Mouse (Mus musculus) forelimb bud, embryonic 11.5 days (tissue): ENCODE results near the gene Cops6.

Source experiments
- DNase-seq: peaks from one replicate; pipeline ENCODE4 v3.0.0-alpha.2; 2012; ENCODE audit warnings: low read depth, low spot score

The Cops6 gene

GRCm38 (mm10) chr5:138160842-138161665 lies at the start of gene Cops6:
Cops6 (plus strand) TSS chr5:138161071.
- DNase-seq = peak; percentile 83

DNA sequence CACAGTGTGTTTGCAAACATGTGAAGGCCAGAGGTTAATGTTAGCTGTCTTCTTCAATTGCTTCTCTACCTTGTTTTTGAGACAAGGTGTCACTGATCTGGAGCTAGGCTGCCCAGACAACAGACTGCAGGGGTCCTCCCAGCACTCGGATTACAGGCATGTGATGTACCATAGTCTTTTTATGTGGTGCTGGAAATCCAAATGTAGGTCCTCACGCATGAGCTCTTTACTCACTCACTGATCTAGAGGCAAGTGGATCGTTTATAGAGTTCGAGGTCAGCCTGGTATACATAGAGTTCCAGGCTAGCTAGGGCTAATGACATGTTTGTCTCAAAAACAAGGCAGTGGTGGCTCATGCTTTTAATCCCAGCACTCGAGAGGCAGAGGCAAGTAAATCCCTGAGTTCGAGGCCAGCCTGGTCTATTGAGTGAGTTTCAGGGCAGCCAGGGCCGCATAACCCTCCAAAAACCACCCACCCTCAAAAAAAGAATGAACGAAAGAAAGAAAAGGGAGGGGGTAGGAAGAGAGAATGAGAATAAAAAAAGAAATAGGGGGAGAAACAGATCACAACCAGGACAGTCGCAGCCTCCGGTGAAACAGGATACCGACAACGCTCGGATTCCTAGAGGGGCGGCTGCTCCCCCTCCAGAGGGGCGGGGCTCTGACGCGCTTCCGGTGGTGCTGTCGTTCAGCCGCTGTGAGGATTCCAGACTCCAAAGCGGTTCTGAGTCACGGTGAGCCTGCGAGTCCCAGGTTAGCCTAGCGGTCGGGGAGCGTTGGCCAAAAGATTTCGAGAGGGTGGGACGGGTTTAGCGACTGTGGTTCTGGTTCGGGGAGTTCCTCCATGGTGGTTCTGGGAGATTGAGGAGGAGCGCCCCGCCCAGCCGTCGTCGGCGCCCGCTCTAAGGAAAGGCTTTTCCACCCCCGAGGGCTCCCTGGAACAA lies 44.3 kb upstream of the Cops6 start, which contains the start of gene Zscan21:
Gene Zscan21, plus strand, starts transcription at position 649 of the 944 bp plus-strand sequence.
- DNase-seq = peak; percentile 87

DNA sequence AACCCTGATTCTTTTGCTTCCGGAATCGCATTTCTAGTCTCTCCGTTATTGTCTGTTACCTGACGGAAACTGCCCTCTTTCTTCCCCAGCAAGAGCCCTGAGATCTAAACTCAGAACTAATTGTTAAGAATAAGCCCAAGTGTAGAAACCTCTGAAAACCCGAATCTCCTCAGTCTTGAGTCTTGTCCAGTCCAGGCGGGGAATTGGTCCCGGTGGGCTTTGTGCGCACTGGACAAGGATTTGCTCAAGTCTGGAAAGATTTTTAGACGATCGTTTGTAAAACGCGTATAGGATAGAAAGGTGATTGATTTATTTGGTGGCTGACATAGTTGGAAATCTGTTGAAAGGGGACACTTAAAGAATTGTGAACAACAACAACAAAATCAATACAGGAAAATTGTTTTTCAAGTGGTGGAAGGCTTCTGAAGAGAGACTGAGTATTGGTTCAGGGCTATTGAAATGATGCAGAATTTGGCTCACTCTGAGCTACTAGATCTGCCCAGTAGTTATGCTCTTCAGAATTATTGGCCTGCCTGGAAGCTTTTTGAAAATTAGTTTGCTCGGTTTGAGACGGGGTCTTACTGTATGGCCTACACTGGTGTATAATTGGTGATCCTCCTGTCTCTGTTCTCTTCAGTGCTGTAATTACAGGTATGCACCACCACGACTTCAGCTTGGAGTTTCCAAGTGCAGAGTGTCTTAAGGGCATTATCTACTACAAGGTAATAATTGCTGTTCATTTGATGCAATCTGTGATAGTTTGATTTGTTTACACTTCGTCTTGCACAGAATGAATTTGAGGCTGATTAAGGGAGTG lies 43.5 kb upstream of the Cops6 start:
- no peak for DNase-seq

DNA sequence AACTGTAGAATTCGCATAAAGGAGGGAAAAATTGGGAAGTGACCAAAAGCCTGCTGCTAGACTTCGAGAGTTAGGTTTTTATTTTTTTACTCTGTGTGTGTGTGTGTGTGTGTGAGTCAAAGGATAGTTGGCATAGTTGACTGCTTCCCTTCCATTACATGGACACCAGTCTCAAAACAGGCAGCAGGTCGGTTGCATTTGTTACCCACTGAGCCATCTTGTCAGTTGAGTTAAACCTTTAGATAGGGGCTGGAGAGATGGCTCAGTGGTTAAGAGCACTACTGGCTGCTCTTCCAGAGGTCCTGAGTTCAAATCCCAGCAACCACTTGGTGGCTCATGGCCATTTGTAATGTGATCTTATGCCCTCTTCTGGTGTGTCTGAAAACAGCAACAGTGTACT lies 42.8 kb upstream of the Cops6 start:
- DNase-seq = no peak

GRCm38 (mm10) chr5:138132425-138133064 lies 28.3 kb upstream of the Cops6 start:
- DNase-seq = no peak

DNA sequence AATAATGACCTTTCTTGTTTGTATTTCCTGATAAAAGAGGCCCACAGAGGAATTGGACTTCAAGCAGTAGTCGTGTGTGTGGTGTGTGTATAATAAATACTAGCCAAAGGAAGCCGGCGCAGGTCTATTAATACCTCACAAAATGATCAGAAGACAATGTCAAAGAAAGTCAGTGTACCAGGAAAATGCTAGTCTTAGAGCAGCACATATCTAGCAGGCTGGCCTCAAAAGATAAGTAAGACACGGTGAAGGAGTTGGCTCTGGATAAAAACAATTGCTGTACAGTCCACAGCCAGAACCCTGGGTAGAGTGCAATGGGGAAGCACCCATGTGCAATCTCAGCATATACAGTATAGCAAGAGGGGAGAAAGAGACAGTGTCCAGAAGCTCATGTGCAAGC lies 23.6 kb upstream of the Cops6 start:
- DNase-seq = no peak

DNA sequence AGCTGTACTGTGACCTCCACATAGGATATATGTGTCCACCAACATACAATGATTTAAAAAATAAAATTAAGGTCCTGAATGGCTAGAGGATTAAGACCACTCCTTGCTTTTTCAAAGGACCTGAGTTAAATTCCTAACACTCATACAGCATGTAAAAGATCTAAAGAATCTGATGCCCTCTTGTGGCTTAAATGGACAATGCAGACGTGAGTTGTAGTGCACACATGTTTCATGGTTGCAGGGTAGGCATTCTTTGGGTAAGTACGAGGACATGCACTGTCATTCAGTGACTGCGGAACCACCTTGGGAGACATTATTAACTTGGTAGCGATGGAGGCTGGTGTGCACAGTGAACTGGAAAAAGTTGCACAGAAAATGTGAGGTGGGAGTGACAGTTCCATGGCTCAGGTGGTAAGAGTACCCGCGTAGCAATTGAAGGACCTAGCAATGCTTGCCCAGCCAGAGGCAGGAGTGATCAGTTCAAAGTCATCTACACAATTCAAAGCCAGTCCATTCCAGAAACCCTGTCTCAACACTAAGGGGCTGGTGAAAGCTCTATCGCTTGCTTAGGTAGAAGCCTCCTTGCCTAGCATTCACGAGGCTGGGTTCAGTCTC lies 22.8 kb upstream of the Cops6 start:
- peak; percentile 56 for DNase-seq

DNA sequence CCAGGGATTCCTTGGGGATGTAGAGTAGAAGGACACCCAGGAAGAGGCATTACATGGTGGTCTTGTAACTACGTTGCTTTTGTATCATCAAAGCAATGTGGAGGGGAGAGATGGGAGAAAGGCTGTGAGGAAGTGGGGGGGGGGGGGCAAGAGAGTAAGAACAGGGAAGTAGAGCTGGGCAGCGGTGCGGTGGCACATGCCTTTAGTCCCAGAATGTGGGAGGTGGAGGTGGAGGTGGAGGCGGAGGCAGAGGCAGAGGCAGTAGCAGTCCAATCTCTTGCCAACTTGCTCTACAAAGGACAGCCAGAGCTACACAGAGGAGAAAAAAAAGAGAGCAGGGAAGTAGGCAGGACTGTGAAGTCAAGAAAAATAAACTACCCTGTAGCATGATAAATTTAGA lies 22.3 kb upstream of the Cops6 start:
- DNase-seq = no peak

DNA sequence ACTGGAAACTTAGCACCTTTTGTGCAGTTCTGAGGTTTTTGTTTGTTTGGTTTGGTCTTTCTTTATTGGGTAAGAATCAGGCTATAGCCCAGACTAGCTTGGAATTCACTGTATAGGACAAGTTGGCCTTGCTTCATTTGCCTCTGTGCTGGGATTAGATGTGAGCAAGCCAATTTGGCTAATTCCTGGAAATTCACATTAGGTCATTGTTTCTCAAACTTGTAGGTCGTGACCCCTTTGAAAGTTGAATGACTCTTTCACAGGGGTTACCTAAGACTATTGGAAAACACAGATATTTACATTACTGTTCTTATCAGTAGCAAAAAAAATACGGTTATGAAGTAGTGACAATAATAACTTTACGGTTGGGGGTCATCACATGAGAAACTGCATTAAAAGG lies 6.5 kb upstream of the Cops6 start:
- no peak for DNase-seq

- peak; percentile 96 for DNase-seq
These were observed 5.4 kb upstream of the Cops6 start, which contains the start of gene Zfp113 for GRCm38 (mm10) chr5:138155443-138155976. Zfp113 (minus strand) TSS chr5:138155744.

- DNase-seq = no peak
These were observed 578 bp upstream of the Cops6 start for GRCm38 (mm10) chr5:138160224-138160762.

DNA sequence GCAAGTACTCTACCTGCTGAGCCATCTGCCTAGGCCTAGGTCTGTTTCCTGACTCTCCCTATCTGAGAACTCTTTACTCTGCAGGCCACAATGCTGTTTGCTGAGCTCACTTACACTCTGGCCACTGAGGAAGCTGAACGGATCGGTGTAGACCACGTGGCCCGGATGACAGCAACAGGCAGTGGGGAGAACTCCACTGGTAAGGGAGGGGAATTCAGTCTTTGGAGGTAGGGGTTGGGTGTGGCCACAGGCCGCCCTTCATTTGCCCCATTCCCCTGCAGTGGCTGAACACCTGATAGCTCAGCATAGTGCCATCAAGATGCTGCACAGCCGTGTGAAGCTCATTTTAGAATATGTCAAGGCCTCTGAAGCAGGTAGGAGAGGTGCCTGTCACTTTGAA lies 2.2 kb downstream of the Cops6 start:
- DNase-seq = no peak

GRCm38 (mm10) chr5:138163610-138164009 lies 2.7 kb downstream of the Cops6 start:
- DNase-seq = no peak

- DNase-seq = no peak
These were observed 4.7 kb downstream of the Cops6 start for GRCm38 (mm10) chr5:138165594-138165993.

DNA sequence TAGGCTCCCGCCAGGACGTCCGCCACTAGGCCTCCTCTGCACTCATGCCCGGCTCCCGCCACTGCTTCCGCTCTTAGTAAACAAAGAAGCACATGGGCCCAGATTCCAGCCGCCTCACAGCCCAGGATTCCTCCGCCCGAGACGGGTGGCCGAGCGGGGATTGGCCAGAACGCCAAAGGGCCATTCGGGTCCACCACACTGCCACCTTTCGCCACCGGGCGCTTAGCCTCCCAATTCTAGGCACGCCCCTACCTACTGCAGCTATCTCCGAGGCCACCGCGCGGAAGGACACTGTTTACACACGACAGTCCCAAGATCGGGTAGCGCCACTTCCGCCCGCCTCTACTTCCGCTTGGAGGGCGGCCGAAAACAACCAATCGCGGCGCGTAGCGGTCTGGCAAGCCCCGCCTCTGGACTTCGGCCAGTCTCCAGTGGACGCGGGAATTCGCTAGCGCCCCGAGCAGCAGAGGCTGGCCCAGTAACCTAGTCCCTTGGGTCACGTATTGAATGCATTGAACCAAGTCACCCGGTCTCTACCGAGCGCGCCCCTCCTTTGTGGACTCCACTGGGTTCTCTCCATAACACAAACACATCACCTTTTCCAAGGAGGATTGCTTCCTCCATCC lies 10.2 kb downstream of the Cops6 start:
- peak; percentile 97 for DNase-seq

DNA sequence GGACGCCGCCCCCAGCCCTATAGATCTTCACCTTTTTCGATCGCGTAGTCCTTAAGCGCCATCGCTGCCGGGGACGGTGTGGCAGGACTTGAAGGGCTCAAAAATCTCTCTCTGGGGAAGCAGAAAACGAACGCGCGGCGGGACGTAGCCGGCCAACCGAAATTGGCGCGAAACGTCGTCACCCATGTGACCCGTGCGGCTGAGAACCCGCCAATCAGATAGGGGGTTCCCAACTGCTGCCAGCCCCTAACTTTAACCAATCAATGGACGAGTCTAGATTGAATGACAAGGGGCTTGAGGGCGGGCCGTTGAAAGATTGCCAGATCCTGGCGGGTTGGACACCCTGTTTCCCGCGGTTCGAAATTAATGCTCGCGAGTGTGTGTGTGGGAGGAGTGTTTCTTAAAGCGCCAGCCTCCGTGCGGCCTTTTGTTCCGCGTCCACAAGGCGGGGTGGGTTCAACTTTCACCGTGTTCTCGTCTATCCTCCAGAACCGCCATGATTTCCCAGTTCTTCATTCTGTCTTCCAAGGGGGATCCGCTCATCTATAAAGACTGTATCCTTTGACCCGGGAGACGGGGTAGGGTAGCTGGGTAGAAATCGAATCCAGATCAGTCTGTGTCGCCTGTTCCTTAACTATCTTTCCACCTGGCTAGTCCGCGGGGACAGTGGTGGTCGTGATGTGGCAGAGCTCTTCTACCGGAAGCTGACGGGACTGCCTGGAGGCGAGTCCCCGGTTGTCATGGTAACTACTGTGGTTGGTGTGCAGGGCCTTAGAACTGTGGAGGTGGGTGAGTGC lies 11.0 kb downstream of the Cops6 start, which contains the start of the genes Ap4m1 and Mcm7:
Gene Ap4m1, plus strand, starts transcription at position 308 of the 797 bp plus-strand sequence.
Gene Mcm7, minus strand, starts transcription at position 728 of the 797 bp plus-strand sequence.
- peak; percentile 96 for DNase-seq

- no peak for DNase-seq
These were observed 12.3 kb downstream of the Cops6 start for GRCm38 (mm10) chr5:138173217-138173616.

DNA sequence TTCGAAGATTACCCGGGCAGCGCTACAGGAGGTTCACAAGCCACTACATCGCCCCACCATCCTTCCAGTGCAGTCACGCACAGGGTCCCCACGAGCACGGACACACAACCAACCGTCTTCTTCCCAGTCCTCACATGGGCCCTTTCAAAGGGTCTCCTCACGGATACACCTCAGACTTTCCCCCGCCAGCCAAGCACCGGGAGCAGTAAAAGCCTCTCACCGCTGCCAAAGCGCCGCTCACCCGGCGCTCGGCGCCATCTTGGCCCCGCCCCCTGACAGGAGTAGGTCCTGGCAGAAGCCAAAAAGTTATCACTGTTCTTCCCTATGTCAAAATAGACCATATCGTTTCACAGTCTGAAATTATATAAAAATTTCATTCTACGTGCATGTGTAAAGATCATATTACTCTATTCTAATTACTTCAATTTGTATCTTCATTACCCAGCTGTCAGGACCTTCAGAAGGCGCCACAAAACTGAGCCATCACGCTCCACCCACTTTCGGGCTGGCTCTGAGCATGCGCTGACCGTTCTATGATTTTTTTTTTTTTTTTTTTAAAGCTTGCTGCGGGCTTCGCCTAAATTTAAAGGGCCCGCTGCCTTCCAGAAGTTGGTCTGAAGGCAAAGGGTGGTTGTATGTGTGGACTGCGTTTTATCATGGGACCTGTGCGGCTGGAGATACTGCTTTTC lies 26.2 kb downstream of the Cops6 start, which contains the start of the genes Taf6 and Cnpy4:
Gene Taf6, minus strand, starts transcription at position 502 of the 689 bp plus-strand sequence.
Gene Cnpy4, plus strand, starts transcription at position 536 of the 689 bp plus-strand sequence.
- peak; percentile 88 for DNase-seq
